Mouse (Mus musculus): ENCODE measurements around the gene Rap1b.

Rap1b gene

DNA sequence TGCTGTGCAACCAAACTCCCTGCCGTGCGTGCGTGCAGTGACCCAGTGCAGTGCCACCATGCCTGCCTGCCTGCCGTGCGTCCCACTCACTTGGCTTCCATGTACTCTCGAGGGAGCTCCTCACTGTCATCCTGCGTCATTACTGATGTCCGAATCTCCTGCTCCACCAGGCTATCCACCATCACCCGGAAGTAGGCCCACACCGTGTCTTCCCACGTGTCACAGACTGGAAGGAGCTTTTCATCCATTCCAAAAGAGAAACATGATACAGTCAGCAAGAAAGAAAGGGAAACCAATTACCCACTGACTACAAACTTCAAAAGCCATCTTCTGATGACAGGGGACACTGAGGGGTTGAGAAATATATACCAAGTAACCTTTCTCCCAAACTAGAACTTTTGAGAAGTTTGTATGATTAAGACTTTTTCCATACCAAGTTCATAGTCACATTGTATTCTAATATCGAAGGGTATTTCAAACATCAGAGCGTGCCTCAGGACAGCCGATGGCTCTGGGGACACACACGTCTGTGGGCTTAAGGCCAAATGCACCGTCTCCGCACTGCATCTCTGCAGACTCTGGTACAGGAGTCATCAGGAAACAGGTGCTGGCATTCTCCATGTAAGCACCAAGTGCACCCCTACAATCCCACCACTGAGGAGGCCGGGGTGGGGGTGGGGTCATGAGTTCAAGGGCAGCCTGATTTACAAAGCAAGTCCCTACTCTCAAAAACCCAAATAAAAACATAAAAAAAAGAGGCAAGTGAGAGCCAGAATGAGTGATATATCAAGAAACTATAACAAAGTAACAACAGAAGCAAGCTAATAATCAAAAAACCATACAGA, 75.3 kb downstream of the Rap1b start:
- DNase-seq (ENCODE audit: low read depth): no peak

DNA sequence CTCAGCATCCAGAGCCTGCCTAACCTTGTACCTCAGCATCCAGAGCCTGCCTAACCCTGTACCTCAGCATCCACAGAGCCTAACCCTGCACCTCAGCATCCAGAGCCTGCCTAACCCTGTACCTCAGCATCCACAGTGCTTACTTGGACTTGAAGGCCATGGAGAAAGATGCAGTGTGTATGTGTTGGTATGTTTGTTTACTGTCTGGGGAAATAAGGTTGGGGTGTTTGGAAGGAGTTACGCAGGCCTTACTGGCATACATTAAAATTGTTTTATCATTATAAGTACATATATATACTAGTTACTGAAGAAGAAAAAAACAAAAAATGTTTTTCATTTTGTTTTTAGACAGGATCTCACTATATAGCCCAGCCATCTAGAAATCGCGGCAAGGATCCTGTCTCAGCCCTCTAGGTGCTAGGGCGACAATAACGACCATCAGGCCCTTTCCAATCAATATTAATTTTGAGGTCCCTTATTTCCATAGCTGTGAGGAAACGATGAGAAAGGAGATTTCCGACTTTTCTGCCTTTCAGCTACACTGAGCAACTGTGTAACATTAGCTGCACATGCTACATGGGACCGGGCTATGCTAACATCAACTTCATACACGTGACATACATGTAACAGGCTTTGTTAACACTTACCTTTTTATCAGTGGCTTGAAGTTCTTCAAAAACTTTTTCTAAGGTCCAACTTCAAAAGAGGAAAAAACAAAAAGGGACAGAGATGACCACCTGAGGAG, 76.1 kb downstream of the Rap1b start:
- DNase-seq (ENCODE audit: low read depth): no peak

DNA sequence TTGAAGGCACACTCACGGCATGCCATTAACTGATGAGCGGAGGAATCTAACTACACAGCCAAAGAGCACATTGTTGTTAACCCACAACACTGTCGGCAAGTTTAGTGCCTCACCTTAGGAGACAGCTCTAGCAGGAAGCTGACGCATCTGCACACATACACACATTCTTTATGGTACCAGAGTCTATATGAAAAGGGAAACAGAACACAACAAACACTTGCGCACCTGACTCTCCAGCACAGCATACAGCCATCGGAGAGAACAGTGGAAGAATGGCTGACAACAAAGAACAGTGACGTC, 77.7 kb downstream of the Rap1b start:
- no peak for DNase-seq (ENCODE audit: low read depth)

DNA sequence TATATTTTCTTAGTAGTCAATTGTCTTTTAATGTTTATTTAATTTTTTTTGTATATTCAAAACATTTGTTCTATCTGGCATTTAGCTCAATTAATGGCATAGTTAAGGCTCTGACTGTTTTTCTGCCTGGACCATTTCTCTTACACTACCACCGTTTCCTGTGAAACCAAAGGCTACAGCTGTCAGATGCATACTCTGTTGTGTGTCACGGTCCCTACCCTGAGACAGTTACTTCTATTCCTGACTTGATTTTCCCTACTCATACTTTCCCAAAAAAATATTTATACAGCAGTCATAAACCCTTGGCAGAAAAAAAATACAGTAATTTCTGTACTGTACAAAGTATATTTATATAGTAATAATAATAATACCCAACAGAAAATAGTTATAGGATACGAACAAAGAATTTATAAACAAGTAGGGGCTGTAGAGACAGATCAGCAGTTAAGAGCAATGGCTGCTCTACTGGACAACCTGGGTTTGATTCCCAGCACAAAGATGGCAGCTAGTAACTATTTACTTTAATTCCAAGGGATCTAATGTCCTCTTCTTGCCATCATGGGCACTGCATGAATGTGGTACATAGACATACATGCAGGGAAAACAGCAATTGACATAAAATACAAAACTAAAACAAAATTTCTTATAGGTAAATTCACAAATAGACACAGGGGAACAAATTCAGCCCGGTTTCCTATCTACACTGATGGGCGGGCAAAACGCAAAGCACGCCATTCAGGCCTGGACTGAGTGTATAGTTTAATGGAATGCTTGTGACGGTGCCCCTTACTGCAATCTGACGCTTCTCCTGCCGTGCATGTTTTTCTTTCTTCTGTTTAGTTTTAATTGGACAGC, 78.3 kb downstream of the Rap1b start:
- DNase-seq (ENCODE audit: low read depth): no peak

DNA sequence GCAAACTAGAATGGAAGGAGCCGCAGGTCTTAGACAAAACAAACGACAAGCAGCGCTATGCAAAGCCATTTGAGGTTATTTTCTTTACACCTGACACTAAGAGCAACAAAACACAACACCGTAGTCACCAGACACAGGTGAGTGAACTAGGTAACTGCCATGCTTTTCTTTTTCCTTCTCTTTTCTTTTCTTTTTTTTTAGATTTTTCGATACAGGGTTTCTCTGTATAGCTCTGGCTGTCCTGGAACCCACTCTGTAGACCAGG, 79.0 kb downstream of the Rap1b start:
- DNase-seq (ENCODE audit: low read depth): no peak

DNA sequence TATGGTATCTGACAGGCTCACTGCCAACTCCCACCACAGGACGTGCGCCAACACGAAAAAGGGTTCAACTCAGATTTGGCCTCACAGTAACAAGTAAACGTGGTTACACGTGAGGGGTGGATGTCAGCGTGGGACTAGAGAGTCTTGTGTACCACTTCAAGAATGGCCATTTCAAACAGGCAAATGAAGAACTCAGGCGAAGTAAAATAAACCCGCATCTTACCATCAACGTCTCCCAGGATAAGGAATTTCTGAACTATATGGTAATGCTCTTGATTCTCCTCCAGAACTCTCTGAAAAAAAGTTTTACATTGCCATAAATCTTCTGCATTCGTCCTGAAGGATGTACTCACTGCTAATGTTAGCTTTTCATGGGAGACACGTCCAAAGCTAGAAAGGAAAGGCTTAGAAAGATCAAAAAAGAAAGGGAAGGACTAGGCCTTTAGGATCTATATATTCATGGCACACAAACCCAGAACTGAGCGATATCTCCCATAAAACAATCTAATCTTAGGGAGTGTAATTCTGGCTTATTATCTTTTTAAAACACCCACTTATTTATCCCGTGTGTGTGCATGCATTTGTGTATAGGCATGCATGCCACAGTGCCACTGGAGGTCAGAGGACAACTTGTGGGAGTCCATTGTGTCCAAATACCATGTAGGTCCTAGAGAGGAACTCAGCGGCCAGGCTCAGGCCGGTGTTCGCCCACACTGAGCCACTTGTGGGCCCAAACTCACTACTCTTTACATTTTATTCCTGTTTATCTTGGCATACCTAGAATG, 79.5 kb downstream of the Rap1b start:
- DNase-seq (ENCODE audit: low read depth): no peak

DNA sequence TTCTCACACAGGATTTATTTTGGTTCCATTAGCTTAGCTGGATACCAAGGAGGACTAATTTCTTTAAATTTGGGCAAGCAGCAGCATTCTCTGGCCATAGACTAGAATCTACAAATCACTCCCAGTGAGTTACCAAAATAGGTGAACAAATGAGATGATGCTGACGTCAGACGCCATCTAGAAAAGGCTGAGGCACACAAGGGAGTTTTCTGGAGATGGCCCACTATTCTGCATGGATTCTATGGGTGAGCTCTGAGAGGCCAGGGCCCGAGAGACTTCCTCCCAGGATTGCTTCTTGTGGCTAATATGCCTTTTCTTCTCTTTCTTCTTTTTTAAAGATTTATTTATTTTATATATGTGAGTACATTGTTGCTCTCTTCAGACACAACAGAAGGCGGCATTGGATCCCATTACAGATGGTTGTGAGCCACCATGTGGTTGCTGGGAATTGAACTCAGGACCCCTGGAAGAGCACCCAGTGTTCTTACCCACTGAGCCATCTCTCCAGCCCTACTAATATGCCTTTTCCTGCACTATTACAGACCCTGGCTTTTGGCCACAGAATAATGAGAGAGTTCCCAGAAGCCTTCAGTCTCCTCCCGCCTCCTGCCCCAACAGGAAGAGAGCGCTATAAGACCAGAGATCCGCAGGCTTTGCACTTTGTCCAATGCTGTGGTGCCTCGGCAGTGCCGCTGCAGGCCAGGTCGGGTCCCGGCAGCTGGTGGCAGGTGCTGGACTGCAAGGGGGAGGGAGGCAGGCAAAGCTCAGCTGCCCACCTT, 80.5 kb downstream of the Rap1b start:
- no peak for DNase-seq (ENCODE audit: low read depth)

DNA sequence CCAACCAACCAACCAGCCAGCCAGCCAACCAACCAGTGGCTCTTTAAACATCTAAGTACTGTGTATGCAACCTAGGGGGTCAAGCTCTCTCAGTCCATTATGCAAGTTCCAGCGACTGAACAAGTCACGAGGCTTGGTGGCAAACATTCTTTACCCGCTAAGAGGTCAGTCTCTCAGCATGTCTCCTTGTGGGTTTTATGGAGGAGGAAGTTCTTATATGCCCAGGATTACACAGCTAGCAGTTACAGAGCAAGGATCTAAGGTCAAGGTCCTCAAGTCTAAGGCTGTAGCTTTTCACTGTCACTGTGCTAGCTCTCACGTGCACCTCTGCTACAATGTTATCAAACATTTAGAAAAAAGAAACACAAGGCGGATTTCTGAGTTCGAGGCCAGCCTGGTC, 81.2 kb downstream of the Rap1b start:
- peak; percentile 28 for DNase-seq (ENCODE audit: low read depth)
